Mouse (Mus musculus) midbrain, embryonic 10.5 days (tissue): Measurements from ENCODE around the gene Nfya. TPM values are rescaled to one million over a fixed set of nuclear protein-coding genes. Genes with fewer than 3 reads are reported as not detected.

Source experiments
- DNase-seq: peaks from one replicate; pipeline ENCODE4 v3.0.0-alpha.2; 2017; ENCODE audit warnings: low spot score
- H3K27ac ChIP-seq: fragments of 300-500 bp; sonication (generic); replicated peaks from 2 replicates; pipeline ENCODE4 v1.5.1; 2016; ENCODE audit warnings: mild to moderate bottlenecking
- H3K27me3 ChIP-seq: fragments of 300-500 bp; sonication (generic); 2 replicates; pipeline ENCODE4 v1.6.1; 2016; ENCODE audit warnings: low read depth, mild to moderate bottlenecking; ENCODE audit not compliant: poor library complexity, severe bottlenecking
- H3K36me3 ChIP-seq: fragments of 300-500 bp; sonication (generic); 2 replicates; pipeline ENCODE4 v1.6.1; 2016; ENCODE audit warnings: mild to moderate bottlenecking, moderate library complexity
- H3K4me1 ChIP-seq: fragments of 300-500 bp; sonication (generic); 2 replicates; pipeline ENCODE4 v1.6.1; 2016
- H3K4me3 ChIP-seq: fragments of 300-500 bp; sonication (generic); 2 replicates; pipeline ENCODE4 v1.5.1; 2016; ENCODE audit warnings: mild to moderate bottlenecking, moderate library complexity
- H3K9me3 ChIP-seq: fragments of 300-500 bp; sonication (generic); replicated peaks from 2 replicates; pipeline ENCODE4 v1.6.1; 2016; ENCODE audit warnings: mild to moderate bottlenecking
- WGBS: fragments of 180-500 bp; shearing (Covaris S2); methylation state at CpG from one replicate; pipeline ENCODE4 v1.1.7; 2016; 5-methylcytosine and 5-hydroxymethylcytosine counted together
- polyA plus RNA-seq: library from polyadenylated mRNA; unstranded; fragments of >200 nt; fragmentation: Nextera tagmentation; extraction: Ambion mirVana; gene quantifications from 2 replicates; pipeline ENCODE4 v1.2.1, GENCODE M21; 2016

The Nfya gene
- polyA plus RNA-seq, 1 experiment from 2014 or later, result 15.8 TPM

DNA sequence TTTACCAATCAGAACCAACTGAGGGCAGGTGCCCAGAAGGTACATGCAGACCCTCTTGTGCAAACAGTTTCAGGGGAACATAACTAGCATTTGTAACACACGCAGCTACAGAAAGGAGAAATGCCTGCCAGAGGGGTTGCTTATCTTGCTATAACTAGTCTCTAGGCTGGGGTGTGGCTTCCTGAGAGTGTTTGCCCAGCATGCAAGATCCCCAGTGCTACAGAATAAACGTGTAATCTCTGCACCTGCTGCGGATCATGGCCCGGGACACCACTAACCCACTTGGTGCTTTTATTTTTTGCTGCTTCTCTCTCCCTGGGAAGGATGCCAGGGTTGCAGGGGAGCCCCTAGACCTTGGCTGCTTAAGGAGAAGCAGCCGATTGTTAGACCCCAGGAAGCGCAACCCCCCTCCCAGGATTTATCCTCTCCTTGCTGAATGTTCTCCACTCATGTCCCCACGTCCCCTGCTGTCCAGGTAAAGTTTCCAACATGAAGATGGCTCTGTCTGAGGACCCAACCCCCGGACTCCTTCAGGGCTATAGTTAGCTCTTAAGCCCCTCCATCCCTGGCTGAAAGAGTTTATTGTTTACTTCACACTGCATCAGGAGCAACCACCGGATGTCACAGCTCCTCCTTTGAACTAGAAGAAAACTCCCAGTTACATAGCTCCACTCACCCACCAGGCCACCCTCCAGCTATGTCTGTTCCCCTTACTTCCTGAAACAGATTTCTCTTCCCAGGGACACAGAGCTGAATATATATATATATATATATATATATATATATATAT, 16.3 kb upstream of the Nfya start:
- WGBS, result 51% methylated on average over 9 of the region's 9 CpGs
- no peaks in the 10 kb centered on the region for H3K36me3 ChIP-seq
- no peaks in the 10 kb centered on the region for H3K9me3 ChIP-seq
- DNase-seq, result no peak
- 0 out of 2 replicates have a peak overlapping the region, but pooled peaks have one; percentile 38 for H3K27ac ChIP-seq
- no peak overlapping the region for H3K4me3 ChIP-seq
- peaks cover 15% of the 10 kb centered on the region for H3K4me1 ChIP-seq
- no peaks in the 10 kb centered on the region for H3K27me3 ChIP-seq

DNA sequence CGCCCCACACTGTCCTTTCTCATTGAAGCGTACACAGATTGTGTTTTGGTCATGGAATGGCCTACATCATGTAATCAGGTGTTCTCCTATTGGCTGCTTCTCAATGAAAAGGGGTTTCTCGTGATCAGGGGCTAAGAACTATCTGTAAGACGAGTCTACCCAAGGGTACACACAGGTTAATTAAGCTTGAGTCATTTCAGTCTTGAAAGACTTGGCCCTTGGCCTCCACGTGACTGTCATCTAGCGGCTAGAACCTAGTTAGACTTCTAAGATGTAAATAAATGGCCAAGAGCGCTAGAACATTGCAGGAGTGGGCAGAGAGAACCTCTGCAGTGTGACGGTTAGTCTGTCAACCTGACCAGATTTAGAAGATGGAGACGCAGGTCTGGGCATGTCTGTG, 14.5 kb upstream of the Nfya start:
- no peak overlapping the region for H3K27ac ChIP-seq
- peaks cover 15% of the 10 kb centered on the region for H3K4me1 ChIP-seq
- H3K36me3 ChIP-seq, result peaks cover 3% of the 10 kb centered on the region; the same call in 1 of the 2 replicates
- DNase-seq, result no peak
- H3K9me3 ChIP-seq, result no peaks in the 10 kb centered on the region
- no peak overlapping the region for H3K4me3 ChIP-seq
- 89% methylated on average over 9 of the region's 9 CpGs for WGBS
- no peaks in the 10 kb centered on the region for H3K27me3 ChIP-seq

DNA sequence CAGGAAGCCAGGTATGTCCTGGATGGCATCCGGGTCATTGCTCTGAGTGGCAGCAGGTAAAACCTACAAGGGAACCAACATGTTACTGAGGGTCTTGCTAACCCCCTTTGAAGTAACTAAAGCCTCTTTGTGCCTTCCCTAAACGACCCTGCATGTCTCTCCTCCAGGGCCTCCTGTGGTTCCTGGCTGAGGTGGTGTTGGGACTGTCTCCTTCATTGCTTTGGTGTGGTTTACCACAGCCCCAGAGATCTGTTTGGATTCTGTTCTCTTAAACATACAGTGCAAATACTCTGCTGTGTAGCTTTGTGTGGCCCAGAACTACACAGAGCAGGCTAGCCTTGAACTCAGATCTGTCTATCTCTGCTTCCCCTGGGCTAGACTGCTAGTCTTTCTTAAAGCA, 9.9 kb upstream of the Nfya start:
- DNase-seq, result no peak

DNA sequence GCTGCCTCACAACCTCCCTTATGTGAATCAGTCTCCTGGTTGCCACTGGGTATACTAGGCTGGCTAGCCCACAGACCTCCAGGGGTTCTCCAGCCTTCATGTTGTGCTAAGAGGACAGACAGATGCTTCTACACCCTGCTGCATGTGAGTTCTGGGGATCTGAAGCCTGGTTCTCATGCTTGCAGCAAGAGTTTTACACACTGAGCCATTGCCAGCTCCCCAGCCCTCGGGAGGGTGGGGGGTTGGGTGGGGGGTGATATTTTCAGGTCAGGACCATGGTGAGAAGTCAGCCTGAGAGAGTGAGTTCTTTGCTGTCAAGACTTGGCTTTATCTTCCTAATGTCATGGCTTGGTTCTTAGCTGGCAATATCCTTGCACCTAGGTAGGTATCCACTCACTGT, 9.1 kb upstream of the Nfya start:
- 79% methylated on average over 1 of the region's 1 CpGs for WGBS
- H3K9me3 ChIP-seq, result no peaks in the 10 kb centered on the region
- no peaks in the 10 kb centered on the region for H3K4me1 ChIP-seq
- no peaks in the 10 kb centered on the region for H3K27me3 ChIP-seq
- H3K4me3 ChIP-seq, result no peak overlapping the region
- H3K36me3 ChIP-seq, result peaks cover 56% of the 10 kb centered on the region
- no peak overlapping the region for H3K27ac ChIP-seq
- DNase-seq, result no peak

More for the DNA sequence above, 9.9 kb upstream of the Nfya start:
- H3K36me3 ChIP-seq, result peaks cover 48% of the 10 kb centered on the region
- H3K4me3 ChIP-seq, result no peak overlapping the region
- H3K9me3 ChIP-seq, result no peaks in the 10 kb centered on the region
- WGBS, result 73% methylated on average over 2 of the region's 2 CpGs
- no peaks in the 10 kb centered on the region for H3K4me1 ChIP-seq
- H3K27ac ChIP-seq, result no peak overlapping the region
- H3K27me3 ChIP-seq, result no peaks in the 10 kb centered on the region

DNA sequence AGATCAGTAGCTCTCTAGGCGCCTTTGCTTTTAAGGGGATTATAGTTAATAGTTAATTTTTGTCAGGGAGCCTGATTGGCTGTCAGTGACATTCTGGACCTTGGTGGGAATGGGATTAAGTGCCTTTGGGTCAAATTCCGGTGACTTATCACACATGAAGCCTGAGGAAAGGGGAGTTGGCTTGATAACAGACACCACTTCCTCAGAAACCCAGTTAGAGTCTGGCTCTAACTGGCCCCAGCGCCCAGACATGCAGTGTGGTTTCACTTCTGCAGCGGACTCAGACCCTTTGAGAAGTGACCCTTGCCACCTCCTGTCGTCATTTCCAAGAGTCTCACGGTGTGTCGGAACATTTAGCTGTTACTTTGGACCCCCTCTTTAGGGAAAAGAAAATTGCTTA, 8.5 kb upstream of the Nfya start:
- no peak overlapping the region for H3K27ac ChIP-seq
- no peak overlapping the region for H3K4me3 ChIP-seq
- no peaks in the 10 kb centered on the region for H3K9me3 ChIP-seq
- H3K36me3 ChIP-seq, result peaks cover 62% of the 10 kb centered on the region
- no peak for DNase-seq
- H3K4me1 ChIP-seq, result no peaks in the 10 kb centered on the region
- WGBS, result 83% methylated on average over 7 of the region's 7 CpGs
- H3K27me3 ChIP-seq, result no peaks in the 10 kb centered on the region

DNA sequence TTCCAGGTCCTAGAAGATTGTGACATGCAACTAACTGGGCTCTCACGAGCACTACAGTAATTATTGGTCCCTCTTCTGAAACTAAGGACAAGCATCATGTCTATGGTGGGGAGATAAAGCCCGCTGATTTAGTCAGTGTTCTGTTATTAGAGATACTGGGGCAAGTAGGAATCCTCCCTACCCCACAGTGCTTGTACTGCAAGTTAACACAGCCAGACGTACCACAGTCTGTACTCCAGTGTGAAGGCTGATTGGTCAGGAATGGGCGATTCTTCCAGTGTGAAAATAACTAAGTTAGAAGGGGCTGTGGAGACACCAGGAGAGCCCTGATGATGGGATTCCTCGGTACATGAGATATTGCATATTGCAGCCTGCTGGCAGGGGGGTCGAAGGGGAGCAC, 7.8 kb upstream of the Nfya start:
- no peak overlapping the region for H3K27ac ChIP-seq
- no peak for DNase-seq
- no peaks in the 10 kb centered on the region for H3K9me3 ChIP-seq
- H3K27me3 ChIP-seq, result no peaks in the 10 kb centered on the region
- H3K4me1 ChIP-seq, result no peaks in the 10 kb centered on the region
- H3K4me3 ChIP-seq, result no peak overlapping the region
- H3K36me3 ChIP-seq, result peaks cover 66% of the 10 kb centered on the region
- WGBS, result 94% methylated on average over 6 of the region's 6 CpGs

DNA sequence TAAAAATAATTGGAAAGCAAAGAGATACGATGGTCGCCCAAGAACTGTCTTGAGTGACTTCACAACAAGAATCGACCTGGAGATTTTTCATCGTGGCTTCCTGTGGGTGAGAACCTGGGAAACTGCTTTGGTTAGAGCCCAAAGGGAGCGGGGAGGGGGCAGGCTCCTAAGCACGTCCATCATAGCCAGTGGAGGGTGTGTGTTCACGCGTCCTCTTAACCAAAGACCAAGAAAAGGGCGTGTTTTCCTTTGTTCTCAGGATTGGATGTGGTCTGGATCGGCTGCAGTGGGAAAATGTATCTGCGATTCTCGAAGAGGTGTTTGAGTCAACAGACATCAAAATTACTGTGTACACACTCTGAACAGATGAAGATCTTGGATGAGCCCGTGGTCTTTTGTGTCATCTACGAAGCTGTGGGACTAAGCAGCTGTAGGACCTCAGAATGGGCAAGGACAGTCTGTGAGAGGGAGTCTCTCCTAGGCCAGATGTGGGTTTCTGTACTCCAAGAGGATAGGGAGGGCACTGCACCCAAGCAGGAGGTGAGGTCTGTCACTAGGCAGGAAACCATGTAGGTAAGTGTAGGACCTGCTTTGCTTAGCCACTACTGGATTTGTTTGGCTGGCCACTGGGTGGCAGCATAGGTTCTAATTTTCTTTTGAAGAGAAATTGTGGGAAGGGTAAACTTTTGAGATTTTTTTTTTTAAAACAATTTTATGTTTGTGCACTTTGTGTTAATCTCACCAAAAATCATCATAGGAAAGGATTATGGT, 6.9 kb upstream of the Nfya start:
- H3K27me3 ChIP-seq, result no peaks in the 10 kb centered on the region
- peaks cover 75% of the 10 kb centered on the region for H3K36me3 ChIP-seq
- WGBS, result 92% methylated on average over 14 of the region's 14 CpGs
- peaks cover 4% of the 10 kb centered on the region for H3K4me1 ChIP-seq
- DNase-seq, result peak; percentile 42
- H3K9me3 ChIP-seq, result no peaks in the 10 kb centered on the region
- H3K4me3 ChIP-seq, result no peak overlapping the region
- H3K27ac ChIP-seq, result no peak overlapping the region

DNA sequence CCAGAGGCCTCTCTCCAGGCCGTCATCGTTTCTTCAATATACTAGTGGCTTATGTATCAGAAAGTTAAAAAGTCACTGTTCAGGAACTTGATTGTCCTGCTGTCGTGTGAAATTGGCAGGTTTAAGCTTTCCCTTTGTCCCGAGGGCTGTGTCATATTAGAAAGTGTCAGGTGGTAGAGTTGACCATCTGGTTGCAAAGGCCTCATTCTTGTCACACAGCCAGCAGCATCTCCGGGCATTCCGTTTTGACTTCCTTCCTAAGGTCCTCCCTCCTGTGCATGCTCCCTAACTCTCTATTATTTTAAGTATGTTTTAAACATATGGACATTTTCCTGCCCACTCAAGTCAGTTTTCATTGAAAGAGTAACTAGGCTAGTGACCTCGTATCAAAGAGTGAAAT, 6.3 kb upstream of the Nfya start:
- H3K4me1 ChIP-seq, result peaks cover 9% of the 10 kb centered on the region
- H3K4me3 ChIP-seq, result no peak overlapping the region
- 91% methylated on average over 7 of the region's 7 CpGs for WGBS
- no peaks in the 10 kb centered on the region for H3K27me3 ChIP-seq
- peaks cover 75% of the 10 kb centered on the region for H3K36me3 ChIP-seq
- H3K27ac ChIP-seq, result no peak overlapping the region
- DNase-seq, result no peak
- H3K9me3 ChIP-seq, result no peaks in the 10 kb centered on the region

DNA sequence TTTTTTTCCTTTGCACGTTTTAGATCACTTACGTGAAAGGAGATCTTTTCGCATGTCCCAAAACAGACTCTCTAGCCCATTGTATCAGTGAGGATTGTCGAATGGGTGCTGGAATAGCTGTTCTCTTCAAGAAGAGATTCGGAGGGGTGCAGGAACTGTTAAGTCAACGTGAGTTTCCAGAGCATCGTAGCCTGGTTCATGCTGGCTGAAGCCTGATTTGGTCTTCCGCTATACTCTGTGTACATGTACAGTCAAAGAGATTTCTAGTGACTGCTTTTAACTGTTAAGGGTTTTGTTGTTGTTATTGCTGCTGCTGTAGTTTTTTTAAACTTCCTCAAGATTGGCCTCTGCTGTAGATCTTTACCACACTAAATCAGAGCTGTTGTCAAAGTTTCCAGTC, 1.5 kb upstream of the Nfya start:
- Histone ChIP-seq H3K4me3 (peak overlapping the region; percentile 74), H3K36me3 (peaks cover 43% of the 10 kb centered on the region), H3K27ac (peak overlapping the region; percentile 99), H3K4me1 (peaks cover 28% of the 10 kb centered on the region), H3K27me3 (no peaks in the 10 kb centered on the region), H3K9me3 (no peaks in the 10 kb centered on the region)
- 76% methylated on average over 8 of the region's 8 CpGs for WGBS
- no peak for DNase-seq

DNA sequence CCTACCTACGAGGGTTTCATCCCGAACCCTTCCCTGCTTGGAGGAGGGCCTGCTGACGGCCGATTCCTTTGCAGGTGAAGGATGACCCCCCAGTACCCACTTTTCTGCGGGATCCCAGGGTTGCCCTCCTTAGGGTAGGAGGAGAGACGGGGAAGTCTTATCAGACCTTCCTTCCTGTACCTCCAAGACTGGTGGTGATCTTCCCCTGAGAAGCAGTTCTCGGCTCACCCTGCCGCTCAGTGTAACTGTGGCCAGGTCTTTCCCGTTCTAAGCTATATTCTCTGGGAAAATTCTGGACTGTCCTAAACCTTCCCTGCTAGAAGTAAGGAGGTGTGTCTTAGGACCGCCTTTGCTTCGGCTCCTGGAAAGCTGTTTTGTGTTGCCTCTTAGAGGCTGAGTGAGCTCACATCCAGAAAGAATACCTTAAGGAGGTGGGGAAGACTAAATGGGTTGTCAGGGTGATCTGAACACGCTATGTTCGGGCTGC, 636 bp upstream of the Nfya start:
- no peaks in the 10 kb centered on the region for H3K27me3 ChIP-seq
- no peaks in the 10 kb centered on the region for H3K9me3 ChIP-seq
- DNase-seq, result no peak
- H3K4me1 ChIP-seq, result peaks cover 28% of the 10 kb centered on the region
- H3K36me3 ChIP-seq, result peaks cover 34% of the 10 kb centered on the region
- peak overlapping the region; percentile 74 for H3K4me3 ChIP-seq
- peak overlapping the region; percentile 99 for H3K27ac ChIP-seq
- WGBS, result under 1% methylated on average over 13 of the region's 13 CpGs

DNA sequence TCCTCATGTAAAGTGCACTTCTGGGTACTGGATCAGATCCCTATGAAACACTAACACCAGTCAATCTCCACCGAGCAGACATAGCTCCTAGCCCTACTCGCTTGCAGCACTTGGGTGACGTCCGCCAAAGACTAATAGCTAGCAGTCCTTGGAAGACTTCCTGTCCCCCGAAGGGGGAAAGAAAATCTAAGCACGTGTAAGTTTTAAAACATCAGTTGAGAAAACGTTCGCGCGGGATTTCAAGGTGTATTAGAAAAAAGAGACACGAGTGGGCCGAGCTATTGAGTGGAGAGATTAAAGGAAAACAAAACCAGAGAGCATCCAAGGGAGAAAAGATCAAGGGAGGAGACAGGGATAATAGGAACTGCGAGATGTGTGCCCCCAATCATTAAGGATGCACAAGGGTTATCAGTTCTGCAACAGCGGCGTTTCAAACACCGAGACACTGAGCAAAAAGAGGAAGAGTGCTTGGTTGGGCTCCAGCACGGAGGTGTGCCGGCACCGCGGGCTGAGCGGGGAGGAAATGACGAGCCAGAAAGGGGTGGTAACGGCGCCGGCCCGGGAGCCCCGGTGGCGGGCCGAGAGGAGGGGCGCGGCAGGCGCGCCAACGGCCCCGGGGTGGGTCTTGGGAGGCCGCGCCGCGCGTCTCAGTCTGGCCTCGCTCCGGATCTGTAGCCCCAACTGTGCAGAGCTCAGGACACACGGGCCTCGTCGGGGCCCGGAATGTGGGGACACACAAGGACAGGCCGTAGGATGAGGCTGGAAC, 997 bp downstream of the Nfya start:
- H3K4me1 ChIP-seq, result peaks cover 28% of the 10 kb centered on the region
- peaks cover 20% of the 10 kb centered on the region for H3K36me3 ChIP-seq
- peak overlapping the region; percentile 99 for H3K27ac ChIP-seq
- peak; percentile 73 for DNase-seq
- under 1% methylated on average over 47 of the region's 47 CpGs for WGBS
- peak overlapping the region; percentile 74 for H3K4me3 ChIP-seq
- H3K9me3 ChIP-seq, result no peaks in the 10 kb centered on the region
- H3K27me3 ChIP-seq, result no peaks in the 10 kb centered on the region

DNA sequence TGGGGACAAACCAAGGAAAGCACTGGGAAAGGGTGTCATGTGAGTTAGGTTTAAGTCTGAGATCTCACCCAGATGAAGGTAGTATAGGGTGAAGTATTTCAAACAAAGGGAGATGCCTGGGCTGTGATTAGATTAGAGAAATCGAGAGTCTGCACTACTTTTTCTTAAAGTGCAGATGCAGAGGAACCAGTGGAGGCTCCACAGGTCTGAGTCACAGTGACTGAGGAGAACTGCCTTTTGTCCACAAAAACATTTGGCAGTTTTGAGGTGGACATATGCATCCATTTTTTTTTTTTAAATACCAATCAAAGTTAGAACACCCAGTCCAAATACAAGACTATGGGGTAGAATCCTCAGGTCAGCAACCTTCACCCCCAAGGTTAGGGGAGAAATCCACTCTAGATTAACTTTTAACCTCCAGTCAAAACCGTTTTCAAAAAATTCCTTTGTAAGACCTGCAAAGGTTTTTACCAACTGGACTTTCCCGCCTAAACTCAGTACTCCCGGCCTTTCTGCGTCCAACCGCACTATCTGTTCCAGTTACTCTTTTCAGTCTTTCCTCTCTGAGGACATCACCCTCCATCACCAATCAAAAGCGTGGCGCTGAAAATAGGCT, 1.7 kb downstream of the Nfya start:
- 23% methylated on average over 8 of the region's 8 CpGs for WGBS
- peak overlapping the region; percentile 74 for H3K4me3 ChIP-seq
- DNase-seq, result no peak
- H3K4me1 ChIP-seq, result peaks cover 28% of the 10 kb centered on the region
- no peaks in the 10 kb centered on the region for H3K9me3 ChIP-seq
- H3K27ac ChIP-seq, result peak overlapping the region; percentile 99
- peaks cover 16% of the 10 kb centered on the region for H3K36me3 ChIP-seq
- no peaks in the 10 kb centered on the region for H3K27me3 ChIP-seq
